Mouse (Mus musculus): ENCODE measurements at regions not wholly inside any gene's neighbourhood (a gene's known extent, or its start where the extent isn't known, plus 50 kb on each side); places are given as distances from the start of the nearest gene placed in this dataset.
A peak's percentile ranks its signal among the peaks of the same experiment; 100 is the strongest.

DNA sequence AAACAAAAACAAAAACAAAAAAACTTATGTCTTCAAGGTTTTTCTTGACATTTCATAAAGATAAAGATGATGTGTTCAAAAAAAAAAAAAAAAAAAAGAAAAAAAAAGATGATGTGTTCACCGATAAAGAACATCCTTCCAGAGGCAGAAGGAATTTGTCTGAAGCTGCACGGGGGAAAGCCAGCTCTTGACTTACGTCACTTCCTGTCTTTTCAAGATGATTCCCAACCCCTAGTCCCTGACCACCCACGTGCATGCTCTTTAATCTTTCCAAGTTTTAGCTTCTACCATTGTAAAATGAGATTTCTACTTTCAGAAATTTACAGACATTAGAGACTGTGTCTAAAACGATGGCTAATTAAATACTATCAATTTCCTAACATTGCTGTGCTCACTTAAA lies 108.5 kb upstream of the Bank1 start:
- no peaks in the 10 kb centered on the region for H3K9me3 ChIP-seq (replicated peaks; ENCODE audit: low read length)
- no peak overlapping the region for H3K9ac ChIP-seq (ENCODE audit: insufficient read depth, low read depth)
- dilution Hi-C loops (cut with MboI; ENCODE audit: extremely low pct_ligation_motif_present, extremely low pct_unique_long_range_greater_than_20kb, low sequenced_read_pairs), result no loop called here
- H3K4me1 ChIP-seq (ENCODE audit: control insufficient read depth in 1 of 2, insufficient read depth in 2 of 2), result peaks cover 4 to 9% of the 10 kb centered on the region in 2 experiments; a peak in 3 of 4 replicates
- no peaks in the 10 kb centered on the region for H3K36me3 ChIP-seq (replicated peaks in 1 of 2; ENCODE audit: control insufficient read depth in 1 of 2, insufficient read depth in 1 of 2, low read length in 1 of 2)
- no peak overlapping the region for H3K27ac ChIP-seq (ENCODE audit: insufficient read depth, low read depth)
- no peaks in the 10 kb centered on the region for H3K79me2 ChIP-seq (replicated peaks; ENCODE audit: control insufficient read depth, extremely low read depth, insufficient read depth, poor library complexity, severe bottlenecking)
- DNase-seq (ENCODE audit: extremely low read depth), result no peak
- in situ Hi-C loops (cut with MboI; ENCODE audit: low pct_ligation_motif_present, low pct_unique_long_range_greater_than_20kb, low sequenced_read_pairs), result no loop called here
- TF ChIP-seq USF1 (IDR thresholded peaks at IDR 0.05; ENCODE audit: low read depth, low read length) (no peak), SMC3 (IDR thresholded peaks at IDR 0.05; ENCODE audit: low read depth, low read length) (no peak), ZC3H11A (IDR thresholded peaks at IDR 0.05; ENCODE audit: low read depth, low read length) (no peak), ETS1 (conservative IDR thresholded peaks at IDR 0.05; ENCODE audit: low read depth, low read length) (no peak), RAD21 (IDR thresholded peaks at IDR 0.05; ENCODE audit: low read depth, low read length) (no peak), MXI1 (IDR thresholded peaks at IDR 0.05; ENCODE audit: low read depth, low read length) (no peak), NRF1 (IDR thresholded peaks at IDR 0.05; ENCODE audit: low read depth, low read length) (no peak), TBP (conservative IDR thresholded peaks at IDR 0.05; ENCODE audit: low read depth, low read length) (no peak), EP300 (IDR thresholded peaks at IDR 0.05; ENCODE audit: low read length) (no peak)
- H3K4me2 ChIP-seq (ENCODE audit: insufficient read depth, low read depth, poor library complexity, severe bottlenecking), result peak overlapping the region; percentile 29; the same call in 1 of the 2 replicates
- no peak overlapping the region for H3K4me3 ChIP-seq (replicated peaks in 1 of 3; ENCODE audit: low read depth in 2 of 3, low read length in 2 of 3, poor library complexity in 1 of 3)
- H3K27me3 ChIP-seq (replicated peaks), result no peaks in the 10 kb centered on the region

GRCm38 (mm10) chr3:136432072-136432471 lies 106.2 kb upstream of the Bank1 start:
- DNase-seq (ENCODE audit: extremely low read depth), result no peak
- no peaks in the 10 kb centered on the region for H3K27me3 ChIP-seq (replicated peaks)
- no peaks in the 10 kb centered on the region for H3K9me3 ChIP-seq (replicated peaks; ENCODE audit: low read length)
- no peak overlapping the region for H3K27ac ChIP-seq (ENCODE audit: insufficient read depth, low read depth)
- in situ Hi-C loops (cut with MboI; ENCODE audit: low pct_ligation_motif_present, low pct_unique_long_range_greater_than_20kb, low sequenced_read_pairs) (no loop called here), dilution Hi-C loops (cut with MboI; ENCODE audit: extremely low pct_ligation_motif_present, extremely low pct_unique_long_range_greater_than_20kb, low sequenced_read_pairs) (no loop called here)
- H3K36me3 ChIP-seq (replicated peaks in 1 of 2; ENCODE audit: control insufficient read depth in 1 of 2, insufficient read depth in 1 of 2, low read length in 1 of 2), result no peaks in the 10 kb centered on the region
- 0 out of 2 replicates have a peak overlapping the region, but pooled peaks have one; percentile 14 for H3K4me2 ChIP-seq (ENCODE audit: insufficient read depth, low read depth, poor library complexity, severe bottlenecking)
- H3K79me2 ChIP-seq (replicated peaks; ENCODE audit: control insufficient read depth, extremely low read depth, insufficient read depth, poor library complexity, severe bottlenecking), result no peaks in the 10 kb centered on the region
- peaks cover 4 to 6% of the 10 kb centered on the region in 2 experiments; a peak in 3 of 4 replicates for H3K4me1 ChIP-seq (ENCODE audit: control insufficient read depth in 1 of 2, insufficient read depth in 2 of 2)
- no peak for TF ChIP-seq ETS1 (conservative IDR thresholded peaks at IDR 0.05; ENCODE audit: low read depth, low read length)
- TF ChIP-seq ZNF384 (IDR thresholded peaks at IDR 0.05; ENCODE audit: low read depth, low read length), result no peak
- no peak for TF ChIP-seq ZKSCAN1 (IDR thresholded peaks at IDR 0.05; ENCODE audit: borderline replicate concordance, low read depth, low read length)
- TF ChIP-seq CTCF (conservative IDR thresholded peaks at IDR 0.05 in 1 of 2, IDR thresholded peaks at IDR 0.05 in 1 of 2; ENCODE audit: low read depth in 2 of 2, low read length in 2 of 2), result no peak
- no peak; the same call in 1 of the 2 replicates for TF ChIP-seq JUND (conservative IDR thresholded peaks at IDR 0.05; ENCODE audit: low read depth, low read length)
- TF ChIP-seq USF1 (IDR thresholded peaks at IDR 0.05; ENCODE audit: low read depth, low read length), result no peak
- TF ChIP-seq GABPA (IDR thresholded peaks at IDR 0.05; ENCODE audit: insufficient replicate concordance, low read depth, low read length), result no peak
- TF ChIP-seq ZC3H11A (IDR thresholded peaks at IDR 0.05; ENCODE audit: low read depth, low read length), result no peak
- TF ChIP-seq ZMIZ1 (IDR thresholded peaks at IDR 0.05; ENCODE audit: low read depth, low read length), result no peak
- TF ChIP-seq KAT2A (IDR thresholded peaks at IDR 0.05; ENCODE audit: insufficient replicate concordance, low read length), result no peak
- no peak overlapping the region for H3K9ac ChIP-seq (ENCODE audit: insufficient read depth, low read depth)
- H3K4me3 ChIP-seq (replicated peaks in 1 of 3; ENCODE audit: low read depth in 2 of 3, low read length in 2 of 3, poor library complexity in 1 of 3), result no peak overlapping the region

All from CH12.LX (cell line).